Mouse (Mus musculus) lung, postnatal 4 days (tissue): ENCODE data around the gene Hyal1.

ENCODE experiments used
- DNase-seq, 2 experiments: peaks; one replicate each; pipeline ENCODE4 v3.0.0; 2021

Gene Hyal1

GRCm38 (mm10) chr9:107576357-107577107 lies at the start of gene Hyal1:
TSS of gene Hyal1 (plus strand) at chr9:107576927.
- peak; percentile 88 for DNase-seq

GRCm38 (mm10) chr9:107533791-107534407 lies 42.8 kb upstream of the Hyal1 start, which contains the start of gene Tmem115:
TSS of gene Tmem115 (plus strand) at chr9:107533945.
- DNase-seq: peak; percentile 94 to 97

DNA sequence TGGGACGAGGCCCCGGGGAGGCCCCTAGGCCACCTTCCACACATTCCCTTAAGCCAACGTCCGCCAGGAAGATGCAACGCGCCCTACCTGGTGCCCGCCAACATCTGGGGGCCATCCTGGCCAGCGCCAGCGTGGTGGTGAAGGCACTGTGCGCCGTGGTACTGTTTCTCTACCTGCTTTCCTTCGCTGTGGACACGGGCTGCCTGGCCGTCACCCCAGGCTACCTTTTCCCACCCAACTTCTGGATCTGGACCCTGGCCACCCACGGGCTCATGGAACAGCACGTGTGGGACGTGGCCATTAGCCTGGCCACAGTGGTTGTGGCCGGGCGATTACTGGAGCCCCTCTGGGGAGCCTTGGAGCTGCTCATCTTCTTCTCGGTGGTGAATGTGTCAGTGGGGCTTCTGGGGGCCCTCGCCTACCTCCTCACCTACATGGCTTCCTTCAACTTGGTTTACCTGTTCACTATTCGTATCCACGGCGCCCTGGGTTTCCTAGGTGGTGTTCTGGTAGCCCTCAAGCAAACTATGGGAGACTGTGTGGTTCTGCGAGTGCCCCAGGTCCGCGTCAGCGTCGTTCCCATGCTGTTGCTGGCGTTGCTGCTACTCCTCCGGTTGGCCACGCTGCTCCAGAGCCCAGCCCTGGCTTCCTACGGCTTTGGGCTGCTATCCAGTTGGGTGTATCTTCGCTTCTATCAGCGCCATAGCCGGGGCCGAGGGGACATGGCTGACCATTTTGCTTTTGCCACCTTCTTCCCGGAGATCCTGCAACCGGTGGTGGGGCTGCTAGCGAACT lies 42.1 kb upstream of the Hyal1 start:
- peak; percentile 42 to 51 for DNase-seq

DNA sequence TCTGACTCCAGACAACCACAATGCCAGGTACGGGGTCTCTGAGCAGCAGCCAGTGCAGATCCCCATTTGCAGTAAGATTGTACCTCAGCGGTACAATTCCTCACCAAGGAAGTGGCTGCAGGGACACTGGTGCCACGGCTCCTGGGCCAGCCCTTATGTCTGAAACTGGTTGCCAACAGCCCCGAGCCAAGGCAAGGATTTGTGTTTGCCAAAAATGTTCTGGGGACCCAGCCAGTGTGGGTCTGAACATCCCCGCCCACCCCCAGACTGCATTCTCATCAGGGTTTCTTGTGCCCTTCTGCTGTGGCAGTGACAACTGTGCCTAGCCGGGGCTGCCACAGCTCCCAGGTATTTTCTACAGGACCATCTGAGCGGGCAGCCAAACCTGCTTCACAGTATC lies 38.5 kb upstream of the Hyal1 start:
- no peak for DNase-seq

DNA sequence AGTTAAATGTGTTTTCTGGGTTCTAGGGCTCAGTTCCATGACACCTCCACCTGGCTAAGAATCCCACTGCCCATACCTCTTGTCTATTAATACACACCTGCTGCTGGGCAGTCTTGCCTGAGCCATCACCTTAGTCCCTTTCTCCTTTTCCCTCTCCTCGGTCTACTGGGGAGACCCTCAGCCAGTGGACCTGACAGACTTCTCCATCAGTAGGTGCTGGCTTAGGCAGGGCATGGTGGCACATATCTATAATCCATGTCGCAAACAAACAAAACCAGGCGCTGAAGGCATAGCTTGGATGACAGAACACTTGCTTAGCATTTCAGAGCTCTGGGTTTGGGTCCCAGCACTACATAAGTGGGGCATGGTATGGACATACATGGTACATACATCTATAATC lies 38.0 kb upstream of the Hyal1 start:
- DNase-seq: no peak

GRCm38 (mm10) chr9:107539940-107540339 lies 36.8 kb upstream of the Hyal1 start:
- peak in 1 of 2 experiments; percentile 20 for DNase-seq

DNA sequence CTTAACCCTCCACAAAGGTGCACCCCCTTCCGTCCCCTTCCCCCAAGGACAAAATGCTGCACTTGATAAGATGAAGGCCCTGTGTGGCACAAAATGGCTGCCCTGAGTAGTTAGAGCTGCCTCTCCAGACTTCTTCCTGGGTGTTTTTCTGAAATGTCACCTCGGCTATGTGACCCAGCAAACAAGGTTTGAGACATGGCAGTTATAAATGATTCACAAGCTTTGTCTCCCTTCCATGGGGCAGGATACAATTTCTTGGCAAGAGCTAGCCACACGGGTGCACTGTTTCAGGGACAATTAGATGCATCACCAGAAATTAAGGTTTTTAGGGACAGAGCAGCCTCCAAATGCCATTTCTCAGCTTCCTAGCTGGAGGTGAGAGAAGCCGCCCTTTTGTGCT lies 36.3 kb upstream of the Hyal1 start:
- DNase-seq: no peak

DNA sequence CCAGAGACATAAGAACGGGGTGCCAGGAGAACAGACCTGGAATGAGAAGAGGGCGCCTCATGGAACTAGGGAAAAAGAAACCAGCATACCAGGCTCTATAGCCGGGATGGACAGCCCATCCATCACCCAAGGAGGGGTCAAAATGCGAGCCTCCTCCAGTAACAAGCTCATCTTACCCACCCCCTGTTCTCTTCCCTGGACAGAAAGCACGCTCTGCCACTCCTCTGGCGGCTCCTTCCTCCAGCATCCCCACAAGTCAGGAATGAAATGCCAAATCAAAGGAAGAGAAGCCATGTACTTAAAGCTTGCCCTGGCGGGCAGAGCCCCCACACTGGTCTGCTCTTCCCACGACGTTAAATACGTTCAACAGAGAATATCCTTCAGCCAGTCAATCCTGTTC lies 35.7 kb upstream of the Hyal1 start:
- DNase-seq: no peak

GRCm38 (mm10) chr9:107541474-107542351 lies 35.0 kb upstream of the Hyal1 start, which contains the start of the genes Cyb561d2 and Nprl2:
TSS of gene Cyb561d2 (minus strand) at chr9:107542193.
TSS of gene Nprl2 (plus strand) at chr9:107542226.
- DNase-seq: peak; percentile 95 to 96

GRCm38 (mm10) chr9:107542352-107542686 lies 34.4 kb upstream of the Hyal1 start:
- no peak for DNase-seq

DNA sequence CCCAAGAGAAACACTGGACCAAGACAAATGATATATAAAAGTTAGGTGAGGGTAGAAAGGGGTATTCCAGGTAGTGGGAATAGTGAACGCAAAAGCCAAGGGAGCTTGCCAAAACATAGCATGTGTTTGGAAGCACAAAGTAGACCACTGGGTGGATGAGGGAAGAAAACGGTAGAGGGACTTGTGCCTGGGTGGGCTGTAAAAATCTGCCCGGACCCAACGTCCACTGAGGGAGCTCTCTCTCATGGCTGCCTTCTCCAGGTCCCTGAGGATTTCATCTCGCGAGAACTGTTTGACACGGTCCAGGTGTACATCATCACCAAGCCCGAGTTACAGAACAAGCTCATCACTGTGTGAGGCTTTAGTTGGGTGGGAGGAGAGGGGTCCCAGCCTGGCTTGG lies 34.0 kb upstream of the Hyal1 start:
- DNase-seq: no peak

DNA sequence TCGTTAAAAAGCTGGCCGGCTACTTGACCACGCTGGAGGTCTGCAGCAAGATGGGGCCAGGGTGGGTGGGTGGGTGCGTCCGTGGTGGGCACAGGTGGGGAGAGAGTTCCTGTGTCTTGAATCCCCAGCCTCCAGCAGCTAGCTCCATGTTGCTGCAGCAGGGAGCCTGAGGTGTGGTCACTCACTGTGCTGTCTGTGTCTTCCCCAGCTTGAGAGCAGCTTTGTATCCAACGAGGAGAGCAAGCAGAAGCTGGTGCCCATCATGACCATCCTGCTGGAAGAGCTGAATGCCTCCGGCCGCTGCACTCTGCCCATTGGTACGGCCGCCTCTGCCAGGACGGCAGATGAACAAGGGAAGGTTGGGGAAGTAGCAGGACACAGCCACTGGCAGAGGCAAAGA lies 33.4 kb upstream of the Hyal1 start:
- DNase-seq: peak in 1 of 2 experiments; percentile 23

DNA sequence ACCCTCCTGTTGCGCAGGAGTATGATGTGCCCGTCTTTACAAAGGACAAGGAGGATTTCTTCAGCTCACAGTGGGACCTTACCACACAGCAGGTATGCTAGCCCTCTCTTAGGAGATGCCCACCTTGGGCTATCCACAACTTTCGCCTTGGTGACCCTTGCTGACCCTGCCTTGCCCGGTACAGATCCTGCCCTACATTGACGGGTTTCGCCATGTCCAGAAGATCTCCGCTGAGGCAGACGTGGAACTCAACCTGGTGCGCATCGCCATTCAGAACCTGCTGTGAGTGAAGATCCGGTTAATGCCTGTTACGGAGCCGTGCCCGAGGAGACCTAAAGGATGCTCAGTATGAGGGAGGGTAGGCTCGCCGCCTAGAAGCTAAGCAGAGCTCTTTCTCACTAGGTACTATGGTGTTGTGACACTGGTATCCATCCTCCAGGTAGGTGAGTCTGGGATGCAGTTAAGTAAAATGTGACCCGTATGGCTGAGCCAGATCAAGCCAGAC lies 32.5 kb upstream of the Hyal1 start:
- DNase-seq: peak in 1 of 2 experiments; percentile 22

DNA sequence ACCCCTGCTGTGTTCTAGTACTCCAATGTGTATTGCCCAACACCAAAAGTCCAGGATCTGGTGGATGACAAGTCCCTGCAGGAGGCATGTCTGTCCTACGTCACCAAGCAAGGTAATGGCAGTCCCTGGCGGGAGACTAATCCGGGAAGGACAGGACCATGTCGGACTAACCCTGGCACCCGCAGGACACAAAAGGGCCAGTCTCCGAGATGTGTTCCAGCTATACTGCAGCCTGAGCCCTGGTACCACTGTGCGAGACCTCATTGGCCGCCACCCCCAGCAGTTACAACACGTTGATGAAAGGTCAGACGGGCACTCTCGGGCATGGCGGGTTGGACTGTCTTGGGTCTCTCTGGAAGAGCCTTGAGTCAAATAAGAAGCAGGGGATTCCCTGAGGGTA lies 32.0 kb upstream of the Hyal1 start:
- no peak for DNase-seq

- DNase-seq: no peak
These were observed 31.5 kb upstream of the Hyal1 start for GRCm38 (mm10) chr9:107545199-107545598.

- DNase-seq: peak; percentile 65 to 84
These were observed 31.1 kb upstream of the Hyal1 start for GRCm38 (mm10) chr9:107545602-107546001.

GRCm38 (mm10) chr9:107547026-107547425 lies 29.7 kb upstream of the Hyal1 start, which contains the start of gene Zmynd10:
TSS of gene Zmynd10 (plus strand) at chr9:107547298.
- peak; percentile 92 to 94 for DNase-seq

DNA sequence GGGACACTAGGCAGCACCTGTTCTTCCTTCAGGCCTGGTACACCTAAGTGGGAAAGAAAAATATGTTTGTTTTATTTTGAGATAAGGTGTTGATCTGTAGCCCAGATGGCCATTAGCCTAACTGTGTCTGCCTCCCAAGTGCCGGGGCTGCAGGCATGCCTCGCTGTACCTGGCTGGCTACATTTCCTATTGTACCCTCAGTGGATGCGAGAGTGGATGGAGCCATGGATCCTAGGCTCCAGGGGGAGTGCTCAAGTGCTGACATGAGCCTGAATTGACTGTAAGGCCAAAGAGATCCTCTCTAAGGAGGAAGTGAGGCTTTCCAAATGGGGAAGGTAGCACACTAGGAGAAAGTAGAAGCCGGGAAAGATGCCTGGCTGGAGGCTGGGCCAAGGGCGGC lies 28.8 kb upstream of the Hyal1 start:
- no peak for DNase-seq

DNA sequence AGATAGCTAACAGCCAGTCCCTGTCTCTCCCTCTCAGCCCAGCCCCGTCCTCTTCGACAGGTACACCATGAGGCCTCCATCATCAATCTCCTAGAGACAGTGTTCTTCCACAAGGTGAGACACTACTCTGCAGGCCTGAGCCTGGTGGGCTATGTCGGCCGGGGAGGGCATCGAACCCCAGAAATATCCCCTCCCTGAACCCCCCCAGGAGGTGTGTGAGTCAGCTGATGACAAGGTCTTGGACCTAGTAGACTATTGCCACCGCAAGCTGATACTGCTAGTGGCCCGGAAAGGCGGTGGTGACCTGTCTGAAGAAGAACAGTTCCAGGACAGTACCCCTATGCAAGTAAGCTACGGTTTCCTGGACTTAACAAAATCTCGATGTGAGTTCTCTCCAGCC lies 27.9 kb upstream of the Hyal1 start:
- DNase-seq: no peak

GRCm38 (mm10) chr9:107549297-107550074 lies 27.2 kb upstream of the Hyal1 start:
- no peak for DNase-seq

DNA sequence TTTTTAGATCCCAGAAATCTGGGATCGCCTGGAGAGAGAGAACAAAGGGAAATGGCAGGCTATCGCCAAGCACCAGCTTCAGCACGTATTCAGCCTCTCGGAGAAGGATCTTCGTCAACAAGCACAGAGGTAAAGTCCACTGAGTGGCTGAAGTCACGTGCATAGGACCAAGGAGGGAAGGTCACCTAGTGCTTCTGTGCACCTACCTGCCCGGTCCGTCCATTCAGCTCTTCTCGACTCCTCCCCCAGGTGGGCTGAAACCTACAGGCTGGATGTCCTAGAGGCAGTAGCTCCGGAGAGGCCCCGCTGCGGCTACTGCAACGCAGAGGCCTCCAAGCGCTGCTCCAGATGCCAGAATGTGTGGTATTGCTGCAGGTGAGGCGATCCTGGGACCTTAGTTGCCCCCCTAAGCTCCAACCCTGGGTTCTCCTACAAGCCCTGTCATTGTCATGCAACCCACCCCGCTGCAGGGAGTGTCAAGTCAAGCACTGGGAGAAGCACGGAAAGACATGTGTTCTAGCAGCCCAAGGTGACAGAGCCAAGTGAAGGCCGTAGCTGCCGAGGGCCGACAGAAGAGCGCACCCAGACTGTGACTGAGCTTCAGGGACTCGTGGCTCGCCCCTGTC lies 26.1 kb upstream of the Hyal1 start:
- DNase-seq: peak in 1 of 2 experiments; percentile 59
